Mouse (Mus musculus): ENCODE measurements around the gene Mrpl57. TPM values are rescaled to one million over a fixed set of nuclear protein-coding genes. Genes with fewer than 3 reads are reported as not detected.

Gene Mrpl57
- polyA plus RNA-seq, 1 experiment from 2014 or later = 220 TPM

DNA sequence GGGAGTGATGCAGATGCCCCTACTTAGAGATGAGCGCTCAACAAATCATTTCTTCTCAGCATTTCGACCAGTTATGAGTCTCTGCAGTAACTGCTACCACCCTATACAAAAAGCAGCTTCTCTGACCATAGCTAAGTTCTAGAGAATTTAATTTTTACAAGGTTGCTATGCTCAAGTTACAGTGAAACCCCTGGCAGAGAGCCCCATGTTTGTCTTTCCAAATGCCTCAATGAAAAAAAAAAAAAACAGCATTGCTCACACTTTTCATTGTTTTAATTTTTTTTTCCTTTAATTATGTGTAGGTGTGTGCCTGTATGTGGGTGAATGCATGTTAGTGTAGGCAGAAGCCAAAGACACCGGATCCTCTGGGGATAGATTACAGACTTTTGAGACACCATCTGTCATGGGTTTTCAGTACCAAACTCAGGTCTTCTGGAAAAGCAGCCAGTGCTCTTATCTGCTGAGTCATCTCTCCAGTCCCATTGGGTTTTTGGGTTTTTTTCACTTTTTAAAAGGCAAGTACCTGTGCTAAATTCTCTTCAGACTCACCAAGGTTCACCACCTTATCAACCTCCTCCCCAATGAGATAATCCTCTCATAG is 40.7 kb downstream of the Mrpl57 start:
- no peak overlapping the region for H3K4me3 ChIP-seq (ENCODE audit: low read depth, low read length)
- no peak overlapping the region for H3K9ac ChIP-seq (ENCODE audit: low read depth, low read length)
- ATAC-seq = no peak
- TF ChIP-seq CTCF (IDR thresholded peaks at IDR 0.05; ENCODE audit: low read depth) = no peak
- peaks cover 18% of the 10 kb centered on the region for H3K36me3 ChIP-seq (ENCODE audit: control insufficient read depth, insufficient read depth)
- no peak overlapping the region for H3K4me2 ChIP-seq (replicated peaks; ENCODE audit: low read depth)
- H3K9me3 ChIP-seq (ENCODE audit: control insufficient read depth) = no peaks in the 10 kb centered on the region
- H3K27me3 ChIP-seq (replicated peaks; ENCODE audit: control insufficient read depth, insufficient read depth, low read length) = no peaks in the 10 kb centered on the region
- H3K27ac ChIP-seq (ENCODE audit: low read depth, low read length) = no peak overlapping the region
- no peaks in the 10 kb centered on the region for H3K4me1 ChIP-seq (replicated peaks; ENCODE audit: control insufficient read depth, insufficient read depth, low read length)
- 95% methylated on average over 3 of the region's 3 CpGs for WGBS

DNA sequence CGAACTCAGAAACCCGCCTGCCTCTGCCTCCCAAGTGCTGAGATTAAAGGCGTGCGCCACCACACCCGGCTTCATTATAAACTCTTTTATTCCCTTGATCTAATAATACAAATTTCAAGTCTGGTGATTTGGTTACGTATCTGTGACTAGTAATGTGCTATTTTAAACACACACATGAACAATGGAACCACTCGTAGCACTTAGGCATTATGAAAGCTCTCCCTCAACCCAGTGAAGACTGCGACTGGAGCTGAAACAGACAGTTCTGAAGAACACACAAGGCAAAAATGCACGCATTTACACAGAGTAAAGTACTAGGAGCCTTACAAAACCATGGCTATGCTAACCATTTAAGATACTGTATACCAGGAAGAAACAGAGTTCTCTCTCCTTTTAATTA is 51.9 kb downstream of the Mrpl57 start:
- WGBS = 89% methylated on average over 9 of the region's 9 CpGs
- no peak for ATAC-seq
- Histone ChIP-seq H3K27me3 (replicated peaks; ENCODE audit: control insufficient read depth, insufficient read depth, low read length) (no peaks in the 10 kb centered on the region), H3K9ac (ENCODE audit: low read depth, low read length) (no peak overlapping the region), H3K4me2 (replicated peaks; ENCODE audit: low read depth) (no peak overlapping the region), H3K4me1 (replicated peaks; ENCODE audit: control insufficient read depth, insufficient read depth, low read length) (no peaks in the 10 kb centered on the region), H3K9me3 (ENCODE audit: control insufficient read depth) (no peaks in the 10 kb centered on the region), H3K36me3 (ENCODE audit: control insufficient read depth, insufficient read depth) (no peaks in the 10 kb centered on the region), H3K27ac (ENCODE audit: low read depth, low read length) (no peak overlapping the region), H3K4me3 (ENCODE audit: low read depth, low read length) (no peak overlapping the region)
- no peak for TF ChIP-seq CTCF (IDR thresholded peaks at IDR 0.05; ENCODE audit: low read depth)

Small RNA genes within 50 kb of the gene (microRNA-seq; reads per million reads assigned to microRNA genes)
- not detected for gene Mir3077

Other genes starting within 250 kb of the Mrpl57 start
- gene Xpo4, start 160.8 kb upstream of the Mrpl57 start, polyA plus RNA-seq (2015; fragmentation: Nextera tagmentation; extraction: Ambion mirVana) = 6.2 and 7.3 TPM in 2 replicates
- not detected in 2 replicates for gene Gm49361, start 80.1 kb upstream of the Mrpl57 start, polyA plus RNA-seq (2015; fragmentation: Nextera tagmentation; extraction: Ambion mirVana)
- 8.6 and 9.6 TPM in 2 replicates for gene Lats2, start 67.8 kb upstream of the Mrpl57 start, polyA plus RNA-seq (2015; fragmentation: Nextera tagmentation; extraction: Ambion mirVana)
- gene Sap18, start 28.1 kb upstream of the Mrpl57 start, polyA plus RNA-seq (2015; fragmentation: Nextera tagmentation; extraction: Ambion mirVana) = 11.1 and 11.9 TPM in 2 replicates
- 5.3 and 5.8 TPM in 2 replicates for gene Ska3, start within 50 bp of the Mrpl57 start, polyA plus RNA-seq (2015; fragmentation: Nextera tagmentation; extraction: Ambion mirVana)
- 28.8 and 32.8 TPM in 2 replicates for gene Zdhhc20, start 64.0 kb downstream of the Mrpl57 start, polyA plus RNA-seq (2015; fragmentation: Nextera tagmentation; extraction: Ambion mirVana)
- gene Micu2, start 173.0 kb downstream of the Mrpl57 start, polyA plus RNA-seq (2015; fragmentation: Nextera tagmentation; extraction: Ambion mirVana) = 66.5 and 70.0 TPM in 2 replicates
- gene Fgf9, start 244.3 kb downstream of the Mrpl57 start, polyA plus RNA-seq (2015; fragmentation: Nextera tagmentation; extraction: Ambion mirVana) = 5.7 TPM in 2 replicates

Measured in intestine, postnatal 0 days (tissue).